Mouse (Mus musculus) kidney, postnatal 25 days (tissue): ENCODE results near the gene Htr2b.

Experiments used
- DNase-seq, 2 experiments: peaks; one replicate each; pipeline ENCODE4 v3.0.0; 2021; ENCODE audit warnings: mixed read lengths in 2 of 2

The Htr2b gene

DNA sequence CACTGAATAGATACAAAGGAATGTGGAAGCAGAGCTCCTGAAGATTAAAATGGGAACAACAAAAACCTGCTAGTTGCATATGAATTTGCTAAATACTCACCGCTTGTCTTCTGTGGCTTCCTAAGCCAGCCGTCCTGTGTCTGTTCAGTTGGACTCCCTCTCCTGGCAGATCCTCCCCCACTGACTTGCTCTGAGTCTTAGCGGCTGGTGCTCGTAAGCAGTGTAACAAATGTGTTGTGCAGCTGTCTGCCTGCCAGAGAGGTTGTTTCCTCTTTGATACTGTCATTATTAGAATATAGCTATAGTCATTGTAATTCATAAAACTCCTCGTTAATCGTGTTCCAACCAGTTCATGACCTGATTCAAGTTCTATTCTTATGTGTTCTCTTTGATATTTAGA is at the start of gene Htr2b:
Gene Htr2b, minus strand, starts transcription at position 192 of the 400 bp plus-strand sequence.
- peak; percentile 47 to 48 for DNase-seq

DNA sequence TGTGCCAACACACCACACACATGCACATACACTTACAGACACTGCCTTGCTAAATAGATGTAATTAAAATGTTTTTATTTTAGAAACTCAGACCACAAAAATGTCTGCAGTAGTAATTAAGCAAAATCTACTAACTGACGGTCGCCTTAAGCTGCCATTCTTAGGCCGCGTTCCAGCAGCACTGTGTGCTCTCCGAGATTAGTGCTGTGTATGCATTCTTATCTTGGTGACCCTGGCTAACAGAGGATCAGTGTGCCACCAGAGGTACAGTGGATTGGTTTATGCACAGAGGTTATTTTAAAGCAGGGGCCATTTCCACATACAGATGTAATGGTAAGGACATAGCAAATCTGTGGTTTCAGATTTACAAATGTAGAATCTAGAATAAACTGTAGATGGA is 49.3 kb upstream of the Htr2b start:
- no peak for DNase-seq

DNA sequence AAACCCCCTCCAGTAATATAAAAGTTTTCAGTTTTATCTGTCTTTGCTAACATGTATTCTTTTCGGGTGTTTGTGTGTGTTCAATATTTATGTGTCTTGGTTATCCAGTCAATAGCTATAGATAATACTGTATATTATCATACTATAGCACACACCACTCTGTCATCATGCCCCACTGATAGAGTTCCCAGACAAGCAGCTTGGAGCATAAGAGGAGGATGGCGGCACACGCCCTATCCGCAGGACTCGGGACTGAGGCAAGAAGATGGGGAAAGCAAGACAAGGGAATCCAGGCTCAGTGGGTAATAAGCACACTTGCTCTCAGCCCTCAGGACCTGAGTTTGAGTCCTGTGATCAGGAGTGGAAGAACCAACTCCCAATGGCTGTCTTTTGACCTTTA is 48.7 kb upstream of the Htr2b start:
- no peak for DNase-seq

DNA sequence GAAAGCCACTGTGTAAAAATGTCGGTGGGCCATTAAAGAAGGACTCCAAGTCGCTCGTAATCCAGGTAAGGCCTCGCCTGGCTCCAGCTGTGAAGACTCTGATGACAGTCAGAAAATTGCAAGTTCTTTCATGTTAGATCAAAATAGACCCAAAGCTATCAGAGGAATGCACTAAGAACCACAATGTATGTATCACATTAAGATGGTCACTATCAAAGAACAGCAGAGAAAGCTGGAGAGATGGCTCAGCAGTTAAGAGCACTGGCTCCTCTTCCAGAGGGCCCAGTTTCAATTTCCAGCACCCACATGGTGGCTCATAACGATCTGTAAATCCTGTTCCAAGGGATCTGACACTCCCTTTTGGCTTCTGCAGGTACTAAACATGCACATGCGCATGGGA is 48.3 kb upstream of the Htr2b start:
- DNase-seq: no peak

DNA sequence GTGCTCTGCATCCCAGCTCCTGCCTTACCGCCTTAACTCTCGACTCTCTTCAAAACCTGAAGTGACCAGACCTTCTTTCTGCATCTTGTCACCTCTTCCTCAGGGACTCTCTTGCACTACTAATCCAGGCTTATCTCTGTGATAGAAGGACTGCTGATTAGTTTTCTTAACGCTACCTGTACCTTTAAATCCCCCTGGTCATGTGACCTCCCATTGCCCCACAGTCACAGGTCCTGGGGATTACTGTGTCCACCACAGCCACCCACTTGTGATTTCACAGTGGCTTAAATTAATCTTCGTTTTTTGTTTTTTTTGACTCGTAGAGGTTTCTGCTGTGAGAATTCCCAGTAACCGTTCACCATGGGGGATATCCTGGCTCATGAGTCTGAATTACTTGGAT is 44.8 kb upstream of the Htr2b start:
- DNase-seq: no peak

DNA sequence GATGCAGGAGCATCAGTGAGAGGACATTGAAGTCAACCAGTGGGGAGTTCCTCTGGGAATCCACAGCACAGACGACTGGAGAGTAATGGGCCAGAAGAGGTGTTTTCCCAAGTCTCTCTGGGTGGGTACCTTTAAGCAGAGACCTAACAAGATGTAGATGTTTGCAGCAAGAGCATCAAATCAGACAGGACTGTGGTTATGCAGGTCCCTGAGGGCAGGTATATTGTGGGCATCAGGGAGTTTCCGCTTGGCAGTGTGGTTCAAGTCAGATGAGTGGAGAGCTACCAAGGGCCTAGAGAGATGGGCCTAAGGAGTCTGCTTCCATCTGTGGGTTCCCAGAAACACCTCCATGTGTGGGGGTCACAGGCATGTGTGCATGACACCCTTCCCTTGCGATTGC is 44.3 kb upstream of the Htr2b start:
- no peak for DNase-seq

DNA sequence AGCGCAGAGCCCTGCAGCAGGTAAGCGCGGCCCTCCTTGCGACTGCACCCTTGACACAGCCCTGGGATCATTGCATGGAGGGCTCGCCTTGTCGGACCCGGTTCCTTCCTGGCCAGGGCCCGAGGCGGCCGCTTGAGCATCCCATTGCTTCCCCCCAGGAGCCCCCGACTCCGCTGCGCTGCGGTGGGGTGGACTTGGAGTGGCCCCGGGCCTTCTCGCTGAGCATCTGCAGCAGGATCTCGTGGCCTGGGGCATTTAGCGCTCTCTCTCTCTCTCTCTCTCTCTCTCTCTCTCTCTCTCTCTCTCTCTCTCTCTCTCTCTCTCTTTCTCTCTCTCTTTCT is 43.0 kb upstream of the Htr2b start:
- no peak for DNase-seq

DNA sequence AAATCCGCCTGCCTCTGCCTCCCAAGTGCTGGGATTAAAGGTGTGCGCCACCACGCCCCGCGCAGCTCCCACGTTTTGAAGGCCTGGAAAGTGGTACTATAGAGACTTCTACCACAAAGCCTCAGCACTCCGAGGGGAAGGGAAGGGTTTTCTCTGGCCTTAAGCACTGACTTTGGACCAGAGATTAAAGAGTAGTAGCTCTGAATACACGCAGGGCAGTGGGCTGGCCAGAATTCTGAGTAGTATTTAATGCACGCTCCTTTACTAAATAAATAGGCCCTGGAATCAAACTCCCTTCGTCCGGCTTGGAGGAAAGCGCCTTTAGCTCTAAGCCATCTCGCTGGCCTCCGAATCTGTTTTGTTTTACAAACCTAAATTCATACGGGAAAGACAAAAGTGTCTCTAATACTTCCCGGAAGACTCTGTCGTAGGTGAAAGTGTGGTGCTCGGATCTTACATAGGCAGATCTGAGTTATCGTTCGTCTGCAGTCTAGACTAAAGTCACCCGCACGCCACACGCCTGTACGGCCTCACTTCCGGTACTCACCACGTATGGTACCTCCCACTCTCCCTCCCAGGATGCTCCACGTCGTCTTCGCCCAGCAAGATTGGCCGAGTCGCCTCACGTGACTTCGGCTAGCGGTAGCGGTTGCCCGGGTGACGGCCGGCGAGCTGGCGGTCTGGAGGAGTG is 42.5 kb upstream of the Htr2b start, which contains the start of gene Armc9:
Gene Armc9, plus strand, starts transcription at position 648 of the 691 bp plus-strand sequence.
- DNase-seq: peak; percentile 97 to 99

DNA sequence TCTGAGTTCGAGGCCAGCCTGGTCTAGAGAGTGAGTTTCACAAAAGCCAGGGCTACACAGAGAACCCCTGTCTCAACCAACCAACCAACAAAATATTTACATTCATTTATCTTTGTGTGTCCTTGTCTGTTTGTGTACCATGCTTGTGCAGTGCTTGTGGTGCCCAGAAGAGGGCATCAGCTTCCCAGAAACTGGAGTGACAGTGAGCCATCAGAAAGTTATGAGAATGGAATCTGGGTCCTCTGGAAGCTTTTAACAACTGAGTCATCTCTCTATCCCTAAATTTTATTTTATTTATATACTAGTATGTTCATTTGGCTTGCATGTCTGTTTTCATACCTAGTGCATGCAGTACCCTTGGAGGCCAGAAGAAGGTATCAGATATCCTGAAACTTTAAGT is 40.8 kb upstream of the Htr2b start:
- DNase-seq: peak in 1 of 2 experiments; percentile 29

DNA sequence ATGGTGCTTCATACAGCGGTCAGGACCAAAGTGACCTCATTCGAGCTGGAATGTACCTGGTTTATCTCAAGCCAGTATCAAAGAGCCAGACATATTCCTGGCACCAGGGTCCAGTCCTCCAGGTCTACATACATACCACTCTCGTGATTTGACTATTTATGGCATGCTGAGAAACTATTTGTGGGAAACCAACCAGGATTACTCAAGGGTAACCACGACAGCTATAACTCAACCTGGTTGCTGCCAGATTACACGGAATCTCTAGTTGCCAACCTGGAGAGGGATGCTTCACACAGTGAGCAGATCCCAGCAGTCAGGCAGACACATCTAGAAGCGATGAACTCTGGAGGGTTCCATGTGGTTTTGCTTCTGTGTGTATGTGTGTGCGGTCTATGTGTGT is 39.6 kb upstream of the Htr2b start:
- no peak for DNase-seq

DNA sequence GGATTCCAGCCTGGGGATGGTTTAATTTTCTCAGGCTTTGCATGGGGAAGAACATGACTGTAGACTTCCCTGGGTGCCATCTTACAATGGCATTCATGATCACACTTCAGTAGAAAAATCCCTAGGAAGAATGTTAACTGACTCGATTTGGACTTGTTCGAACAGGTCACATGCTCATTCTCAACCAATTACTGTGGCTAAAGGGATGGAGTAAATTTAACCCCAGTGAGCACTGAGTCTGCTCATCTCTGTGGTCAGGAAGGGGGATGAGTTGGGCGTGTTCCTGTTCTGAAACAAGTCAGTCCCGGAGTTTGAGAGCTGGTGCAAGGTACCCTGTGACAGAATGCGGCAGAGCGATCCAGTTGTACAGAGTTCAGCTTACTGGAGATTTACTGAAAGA is 39.2 kb upstream of the Htr2b start:
- DNase-seq: no peak

DNA sequence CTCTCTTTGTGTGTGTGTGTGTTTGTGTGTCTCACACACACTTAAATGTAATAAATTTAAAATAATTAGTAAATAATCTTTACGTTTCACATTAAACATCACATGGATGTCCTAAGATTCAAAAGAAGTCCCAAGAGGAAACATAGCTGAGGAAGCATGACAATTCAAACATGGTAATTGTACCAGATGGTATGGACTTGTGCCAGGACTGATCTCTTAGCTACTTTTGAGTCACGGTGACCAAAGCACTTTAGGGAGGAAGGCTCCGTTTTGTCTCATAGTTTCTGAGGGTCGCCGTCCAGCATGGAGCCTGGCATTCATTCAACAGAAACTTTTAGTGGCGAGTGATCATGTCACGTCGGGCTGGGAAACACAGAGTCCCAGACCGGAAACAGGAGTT is 36.4 kb upstream of the Htr2b start:
- no peak for DNase-seq

DNA sequence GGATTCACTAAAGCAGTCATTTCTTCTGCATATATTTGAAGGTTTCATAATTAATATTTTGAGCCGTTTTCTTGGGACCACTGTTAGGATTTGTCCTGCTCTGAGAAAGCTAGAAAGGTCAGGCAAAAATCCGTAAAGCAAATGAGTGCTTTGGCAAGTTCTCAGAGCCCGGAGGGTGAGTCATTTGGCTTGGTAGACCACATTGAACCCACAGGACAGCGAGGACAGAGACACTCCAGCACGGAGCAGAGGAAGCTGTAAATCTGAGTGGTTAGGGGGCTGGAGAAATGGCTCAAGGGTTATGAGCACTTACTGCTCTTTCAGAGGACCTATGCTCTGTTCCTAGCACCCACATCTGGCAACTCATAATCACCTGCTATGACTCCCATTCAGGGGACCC is 35.8 kb upstream of the Htr2b start:
- no peak for DNase-seq

DNA sequence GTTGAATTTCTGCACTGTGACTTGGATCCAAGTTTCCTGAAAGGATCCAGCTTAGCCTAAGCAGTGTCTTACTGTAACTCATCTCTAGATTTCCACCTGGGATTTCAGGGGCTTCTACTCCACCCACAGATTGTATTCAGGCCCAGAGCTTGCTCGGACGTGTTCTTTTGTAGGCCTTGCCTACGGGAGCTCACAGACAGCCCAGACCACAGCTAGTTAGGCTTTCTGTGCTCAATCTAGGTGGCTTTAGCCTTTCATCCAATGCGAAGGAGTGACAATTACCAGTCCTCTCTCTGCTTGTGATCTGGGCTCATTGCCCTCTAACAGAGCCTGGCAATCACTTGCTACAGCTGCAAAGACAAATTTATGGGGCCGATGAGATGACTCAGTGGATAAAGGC is 34.5 kb upstream of the Htr2b start:
- no peak for DNase-seq

DNA sequence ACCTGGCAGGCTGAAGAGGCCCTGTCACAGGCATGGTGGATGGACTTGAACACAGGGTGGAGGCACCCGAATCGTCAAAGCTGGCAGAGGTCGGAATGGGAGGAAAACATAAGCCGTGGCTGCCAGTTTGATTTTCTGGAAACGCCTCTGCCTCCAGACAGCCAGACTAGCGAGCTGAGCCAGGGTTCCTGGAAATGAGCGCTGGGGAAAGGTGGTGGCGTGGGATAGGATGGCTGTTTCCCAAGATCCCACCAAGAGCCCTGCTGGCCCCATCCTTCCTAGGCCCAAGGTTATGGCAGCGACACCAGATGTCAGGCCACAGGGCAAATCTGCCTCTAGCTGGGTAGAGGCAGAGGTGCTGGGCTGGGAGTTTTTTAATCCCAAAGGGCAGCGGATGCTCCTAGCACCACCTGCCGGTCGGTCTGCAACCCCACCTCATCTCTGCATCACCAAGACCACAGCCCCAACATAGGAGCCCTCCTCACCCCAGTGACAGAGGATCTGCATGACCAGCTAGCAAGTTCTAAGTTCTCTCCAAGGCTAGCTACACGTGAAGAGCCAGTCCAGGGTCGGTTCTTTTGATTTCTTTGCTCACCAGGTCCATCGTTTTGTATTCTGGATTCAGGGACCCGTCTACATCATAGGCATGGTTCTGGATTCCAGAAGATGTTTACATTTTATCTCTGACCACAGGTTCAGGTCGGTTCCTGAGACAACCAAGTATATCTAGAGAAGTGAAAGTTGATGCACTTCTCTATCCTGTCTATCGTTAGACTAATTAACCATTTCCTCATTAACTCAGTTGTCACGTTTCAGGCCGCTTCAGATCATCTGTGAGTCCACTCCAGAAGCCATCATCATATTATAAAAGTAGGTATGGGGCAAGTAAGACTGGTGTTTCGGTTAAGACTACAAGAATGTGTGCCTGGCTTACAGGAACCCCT is 32.5 kb upstream of the Htr2b start:
- no peak for DNase-seq

DNA sequence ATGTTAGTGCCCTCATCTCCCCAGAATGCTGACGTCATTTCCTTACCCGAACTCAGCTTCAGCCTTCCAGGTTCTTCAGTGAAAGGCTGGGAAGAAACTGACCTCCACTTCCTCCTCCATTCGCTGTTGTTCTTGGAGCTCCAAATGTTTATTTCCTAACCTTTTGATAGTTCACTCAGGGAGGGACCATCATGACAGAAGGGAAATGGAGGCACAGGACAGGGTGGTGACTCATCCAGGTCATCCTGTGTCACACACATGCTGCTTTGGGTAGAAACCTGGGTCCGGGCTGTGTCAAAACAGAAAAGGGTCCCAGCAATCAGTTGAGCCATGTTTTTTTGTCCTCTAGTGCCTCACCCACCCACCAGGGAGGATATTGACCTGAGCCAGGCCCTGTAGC is 31.4 kb upstream of the Htr2b start:
- no peak for DNase-seq

DNA sequence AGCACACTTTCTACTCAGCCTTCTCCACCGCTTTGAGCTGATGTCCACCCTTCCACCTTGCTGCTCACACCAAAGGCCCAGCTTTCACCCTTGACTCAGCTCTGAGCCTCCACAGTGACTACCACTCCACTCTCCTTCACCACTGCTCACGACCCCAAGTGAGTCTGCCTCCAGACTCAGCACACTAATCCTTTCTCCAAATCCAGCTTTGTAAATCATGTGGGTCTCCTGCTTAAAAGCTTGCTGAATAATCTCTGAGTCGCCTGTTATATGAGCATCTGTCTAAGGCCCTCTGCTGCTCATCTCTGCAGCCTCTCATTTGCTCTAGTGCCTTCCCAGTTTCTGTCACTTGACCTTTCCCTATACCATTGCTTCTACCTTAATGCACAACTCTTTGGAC is 29.3 kb upstream of the Htr2b start:
- DNase-seq: no peak

DNA sequence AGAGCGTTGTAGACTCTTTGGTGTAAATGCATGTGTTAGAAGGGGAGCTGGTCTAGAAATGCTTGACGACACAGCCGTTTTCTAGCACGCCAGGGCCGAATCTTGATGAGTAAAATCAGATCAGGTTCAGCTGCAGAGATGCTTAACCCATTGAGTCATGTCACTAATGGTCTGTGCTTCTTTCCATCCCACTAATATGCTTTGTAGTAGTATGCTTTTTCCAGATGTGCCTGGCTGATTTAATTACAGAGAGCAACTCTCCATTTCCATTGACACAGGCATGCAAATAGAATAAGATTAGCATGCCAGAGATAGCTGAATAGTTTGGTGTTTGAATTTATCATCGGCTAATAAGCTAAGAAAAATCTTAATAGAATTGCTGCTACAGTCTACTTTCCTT is 23.5 kb upstream of the Htr2b start:
- DNase-seq: no peak

DNA sequence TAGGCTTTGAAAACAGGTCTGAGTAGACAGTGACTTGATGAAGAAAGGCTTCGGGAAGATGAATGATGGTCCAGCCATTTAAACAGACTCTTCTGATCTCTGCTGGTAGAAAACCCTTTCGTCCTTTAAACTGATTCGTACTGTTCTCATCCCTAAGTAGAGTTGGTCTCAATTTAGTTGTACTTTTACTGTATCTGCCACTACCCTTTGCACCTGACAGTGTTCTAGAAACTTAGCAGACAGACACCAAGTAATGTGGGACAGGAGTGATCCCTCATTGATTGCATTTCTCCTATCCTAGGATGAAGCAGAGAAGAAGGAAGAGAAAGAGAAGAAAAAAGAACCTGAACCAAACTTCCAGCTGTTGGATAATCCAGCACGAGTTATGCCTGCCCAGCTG is 21.6 kb upstream of the Htr2b start, which contains the start of gene Gm21972:
Gene Gm21972, plus strand, starts transcription at position 301 of the 400 bp plus-strand sequence.
- DNase-seq: no peak

DNA sequence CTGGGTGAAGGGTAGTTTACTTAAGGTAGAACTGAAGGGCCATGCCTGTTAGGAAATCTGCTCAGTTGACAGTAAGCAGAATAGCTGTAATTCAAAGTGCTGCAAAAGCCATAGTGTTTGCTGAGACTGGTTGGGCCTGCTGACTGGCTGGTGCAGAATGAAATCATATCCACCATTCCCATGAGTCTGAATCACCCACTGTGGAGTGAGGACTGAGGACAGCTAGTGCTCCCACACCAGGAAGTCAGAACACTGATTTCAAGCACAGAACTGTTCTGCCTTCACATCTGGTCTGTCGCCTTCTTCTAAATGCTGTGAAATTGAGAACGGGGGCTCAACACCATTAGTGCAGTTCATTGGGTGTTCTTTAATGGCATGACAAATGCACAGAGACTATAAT is 14.3 kb upstream of the Htr2b start:
- no peak for DNase-seq

DNA sequence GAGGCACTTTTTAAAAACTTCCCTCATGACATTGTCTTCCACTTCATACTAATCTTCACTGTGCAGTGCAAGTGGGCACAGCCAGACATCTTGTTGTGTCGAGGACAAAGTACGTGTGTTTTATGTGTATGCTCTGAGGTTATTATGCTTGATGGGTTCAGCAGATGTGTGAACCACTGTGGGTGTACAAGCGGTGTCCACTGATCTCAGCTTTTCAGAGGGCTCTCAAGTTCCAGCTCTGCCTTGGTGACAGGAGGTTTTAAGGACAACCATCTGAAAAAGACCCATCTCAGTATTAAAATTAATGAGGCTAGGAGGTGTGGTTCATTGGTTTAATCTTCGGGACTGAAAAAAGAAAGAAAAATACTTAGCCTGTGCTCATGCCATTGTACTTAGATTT is 7.8 kb upstream of the Htr2b start:
- DNase-seq: no peak

DNA sequence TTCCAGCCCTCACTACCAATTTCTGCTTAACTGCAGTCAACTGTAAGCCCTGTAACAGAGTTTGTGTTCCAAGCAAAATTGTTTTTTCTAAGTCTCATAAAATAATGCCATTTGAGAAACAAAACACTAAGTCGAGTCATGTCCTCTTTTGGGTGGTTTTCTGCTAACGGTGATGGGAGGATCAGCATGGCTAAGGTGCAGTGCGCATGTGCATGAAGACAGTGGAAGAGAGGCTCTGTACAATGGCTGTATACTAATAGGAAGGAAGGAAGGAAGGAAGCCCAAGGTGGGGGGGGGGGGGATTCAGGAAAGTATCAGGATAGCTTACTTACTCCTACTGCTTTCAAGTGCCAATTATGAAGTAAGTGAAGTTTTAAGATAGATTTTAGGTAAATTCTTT is 2.4 kb upstream of the Htr2b start:
- peak in 1 of 2 experiments; percentile 11 for DNase-seq

DNA sequence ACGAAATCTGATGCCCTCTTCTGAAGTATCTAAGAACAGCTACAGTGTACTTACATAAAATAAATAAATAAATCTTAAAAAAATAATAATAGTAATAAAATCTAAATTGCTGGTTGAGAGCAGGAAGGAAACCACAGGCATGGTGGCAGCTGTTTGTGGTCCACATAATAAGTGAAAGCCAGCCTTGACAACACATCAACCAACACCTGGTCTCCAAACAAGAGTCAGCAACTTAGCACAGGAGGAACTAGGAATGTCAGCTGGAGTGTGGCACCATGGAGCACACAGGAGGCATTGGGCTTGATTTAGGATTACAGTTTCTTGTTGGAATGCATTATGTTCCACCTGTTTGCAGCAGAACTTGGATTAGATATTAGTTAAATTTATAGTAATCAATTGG is 6.7 kb downstream of the Htr2b start:
- DNase-seq: no peak

DNA sequence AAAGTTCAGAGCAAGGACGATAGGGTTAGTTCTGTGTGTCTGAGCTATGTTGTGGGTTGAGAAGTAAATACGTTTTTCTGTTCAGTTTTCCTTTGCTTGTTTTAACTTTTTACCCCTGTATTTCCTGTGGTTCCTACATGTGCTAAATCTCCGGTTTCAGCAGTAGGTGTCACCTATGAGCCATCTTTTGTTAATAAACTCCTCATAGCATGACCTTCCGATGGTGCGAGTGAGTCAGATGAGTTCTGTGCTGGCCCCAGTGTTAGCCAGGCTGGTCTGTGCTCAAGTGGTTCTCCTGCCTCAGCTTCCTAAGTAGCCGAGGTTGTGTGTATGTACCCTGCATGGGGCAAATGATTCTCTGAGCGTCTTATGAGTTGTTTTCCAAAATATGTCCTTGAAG is 17.4 kb downstream of the Htr2b start:
- DNase-seq: no peak
